Mouse (Mus musculus) liver, embryonic 11.5 days (tissue): ENCODE results near the gene S100pbp. TPM values are rescaled to one million over a fixed set of nuclear protein-coding genes. Genes with fewer than 3 reads are reported as not detected.

ENCODE experiments used
- ATAC-seq: fragments of 200-750 bp; cut with Nextera tagmentation; replicated peaks from 2 replicates; pipeline ENCODE4 v1.8.0; 2017; ENCODE audit warnings: moderate number of reproducible peaks, mild to moderate bottlenecking, moderate TSS enrichment, moderate library complexity; ENCODE audit not compliant: low FRiP score
- DNase-seq: peaks from one replicate; pipeline ENCODE4 v3.0.0-alpha.2; 2017; ENCODE audit warnings: low spot score
- H3K27ac ChIP-seq: fragments of 300-500 bp; sonication (generic); 2 replicates; pipeline ENCODE4 v1.5.1; 2014; ENCODE audit warnings: mild to moderate bottlenecking, low read depth, low read length, control low read depth
- H3K27me3 ChIP-seq: fragments of 300-500 bp; sonication (generic); replicated peaks from 2 replicates; pipeline ENCODE4 v1.6.1; 2014; ENCODE audit warnings: low read length, mixed read lengths; ENCODE audit not compliant: control insufficient read depth, insufficient read depth
- H3K36me3 ChIP-seq: fragments of 300-500 bp; sonication (generic); 2 replicates; pipeline ENCODE4 v1.6.1; 2014; ENCODE audit warnings: mild to moderate bottlenecking, low read length, moderate library complexity, mixed read lengths; ENCODE audit not compliant: control insufficient read depth, insufficient read depth
- H3K4me1 ChIP-seq: fragments of 300-500 bp; sonication (generic); replicated peaks from 2 replicates; pipeline ENCODE4 v1.6.1; 2014; ENCODE audit warnings: low read length, mixed read lengths; ENCODE audit not compliant: control insufficient read depth, insufficient read depth
- H3K4me2 ChIP-seq: fragments of 300-500 bp; sonication (generic); 2 replicates; pipeline ENCODE4 v1.6.1; 2014; ENCODE audit warnings: mild to moderate bottlenecking, control low read depth, moderate library complexity
- H3K4me3 ChIP-seq: fragments of 300-500 bp; sonication (generic); 2 replicates; pipeline ENCODE4 v1.5.1; 2014; ENCODE audit warnings: low read depth, low read length, control low read depth
- H3K9ac ChIP-seq: fragments of 300-500 bp; sonication (generic); 2 replicates; pipeline ENCODE4 v1.6.1; 2014; ENCODE audit warnings: low read depth, low read length, control low read depth
- H3K9me3 ChIP-seq: fragments of 300-500 bp; sonication (generic); 2 replicates; pipeline ENCODE4 v1.6.1; 2016; ENCODE audit warnings: low read length, inconsistent platforms, mixed read lengths; ENCODE audit not compliant: control insufficient read depth
- WGBS: fragments of 180-500 bp; shearing (Covaris S2); extraction: QIAGEN DNeasy Blood & Tissue Kit; methylation state at CpG from one replicate; pipeline ENCODE4 v1.1.7; 2014; 5-methylcytosine and 5-hydroxymethylcytosine counted together
- polyA plus RNA-seq: library from polyadenylated mRNA; unstranded; fragments of >200 nt; fragmentation: Nextera tagmentation; extraction: Ambion mirVana; gene quantifications from 2 replicates; pipeline ENCODE4 v1.2.1, GENCODE M21; 2014

The S100pbp gene
- 17.2 and 18.9 TPM in 2 replicates for polyA plus RNA-seq

DNA sequence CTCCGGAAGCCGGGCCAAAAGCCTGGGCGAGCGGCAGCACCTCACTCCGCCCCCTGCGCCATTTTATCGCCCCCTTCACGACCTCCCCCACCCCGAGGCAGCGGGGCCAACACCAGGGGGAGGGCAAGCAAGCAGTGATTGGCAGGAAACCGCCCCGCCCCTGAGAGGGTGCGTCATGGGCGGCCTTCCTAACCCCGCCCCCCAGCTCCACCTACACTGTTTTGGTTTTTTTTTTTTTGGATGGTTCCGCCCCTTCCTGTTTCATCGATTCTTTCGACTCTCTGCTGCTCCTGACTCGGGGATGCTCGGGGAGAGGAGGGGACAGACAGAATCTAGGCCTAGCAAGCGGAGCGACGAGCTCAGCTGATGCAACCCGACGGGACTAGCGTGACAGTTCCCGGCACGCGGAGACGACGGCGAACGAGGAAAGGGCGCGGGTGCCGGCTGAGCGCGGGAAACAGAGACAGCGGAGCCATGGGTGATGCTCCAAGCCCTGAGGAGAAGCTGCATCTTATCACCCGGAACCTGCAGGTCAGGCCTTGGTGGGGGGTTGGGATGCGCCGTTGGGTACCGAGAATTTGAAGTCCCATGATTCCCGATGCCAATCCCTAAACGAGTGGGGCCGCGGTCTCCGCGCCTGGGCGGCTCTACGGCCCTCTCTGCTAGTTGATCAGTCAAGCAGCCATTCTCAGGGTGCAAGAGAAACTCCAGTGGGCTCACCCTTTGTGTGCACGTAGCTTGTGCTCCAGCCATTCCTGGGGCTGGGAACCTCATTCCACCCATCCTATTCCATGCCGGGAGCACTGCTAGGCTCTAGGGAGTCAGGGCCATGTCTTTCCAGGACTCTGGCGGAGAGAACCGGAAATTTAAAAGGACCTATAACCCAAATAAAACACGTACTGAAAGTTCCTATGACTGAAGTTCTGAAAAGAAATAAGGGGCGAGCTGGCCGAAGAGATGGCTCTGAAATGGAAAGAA lies at the start of gene S100pbp, which contains the start of gene Yars:
Gene S100pbp (minus strand): TSS at position 186 of the 978 bp plus-strand sequence.
Gene Yars (plus strand): TSS at position 219 of the 978 bp plus-strand sequence.
- Histone ChIP-seq H3K27me3 (no peaks in the 10 kb centered on the region), H3K4me3 (peak within 1 kb of the TSS; percentile 96), H3K27ac (peak within 1 kb of the TSS; percentile 88), H3K36me3 (no peaks in the 10 kb centered on the region; the same call in 1 of the 2 replicates), H3K9me3 (no peaks in the 10 kb centered on the region), H3K9ac (peak within 1 kb of the TSS; percentile 94), H3K4me1 (peaks cover 23% of the 10 kb centered on the region), H3K4me2 (peak within 1 kb of the TSS; percentile 82)
- whole genome bisulfite sequencing, result under 1% methylated on average over 57 of the region's 58 CpGs
- peak; percentile 90 for ATAC-seq
- DNase-seq, result peak; percentile 99

DNA sequence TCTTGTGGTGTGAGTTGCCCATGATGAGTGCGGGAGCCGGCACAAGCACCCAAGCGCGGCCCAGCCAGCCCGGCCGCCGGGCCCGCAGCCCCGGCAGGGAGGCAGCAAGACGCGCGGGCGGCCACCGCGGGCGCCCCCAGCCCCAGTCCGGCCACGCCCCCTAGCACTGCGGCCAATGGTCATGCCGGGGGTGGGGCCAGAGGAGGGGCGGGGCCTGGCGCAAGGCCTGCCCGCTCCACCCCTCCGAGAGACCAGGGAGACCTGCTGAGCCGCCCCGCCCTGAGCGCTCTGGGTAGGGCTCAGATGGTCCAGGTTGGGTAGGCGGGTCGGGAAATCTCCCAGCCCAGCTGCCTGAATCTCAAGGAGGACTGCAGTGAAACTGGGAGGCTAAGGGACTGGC lies 49.5 kb upstream of the S100pbp start:
- Histone ChIP-seq H3K4me3 (peak overlapping the region; percentile 73), H3K27me3 (peaks cover 40% of the 10 kb centered on the region), H3K27ac (no peak overlapping the region), H3K4me1 (peaks cover 44% of the 10 kb centered on the region), H3K4me2 (peak overlapping the region; percentile 99), H3K36me3 (no peaks in the 10 kb centered on the region), H3K9ac (peak overlapping the region; percentile 64), H3K9me3 (no peaks in the 10 kb centered on the region)
- under 1% methylated on average over 28 of the region's 29 CpGs for WGBS
- peak; percentile 81 for ATAC-seq
- peak; percentile 82 for DNase-seq

DNA sequence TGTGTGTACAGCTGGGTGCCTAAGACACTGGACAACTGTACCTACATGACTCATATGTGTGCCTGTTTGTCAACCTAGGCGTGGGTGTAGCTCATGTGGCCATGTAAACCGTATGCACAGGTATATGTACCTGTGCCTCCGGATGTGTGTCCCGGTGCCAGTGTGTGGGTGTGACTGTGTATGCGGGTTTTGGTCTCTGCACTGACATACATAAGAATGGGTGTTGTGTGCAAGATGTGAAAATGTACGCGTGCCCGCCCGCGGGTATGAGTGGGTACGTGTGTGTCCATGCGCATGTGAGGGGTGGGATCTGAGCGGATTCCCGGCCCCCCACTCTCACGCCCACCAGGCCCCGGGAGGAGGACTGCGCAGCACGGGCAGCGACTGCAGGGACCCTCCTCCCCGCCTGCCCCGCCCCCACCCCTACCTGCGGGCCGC lies 49.1 kb upstream of the S100pbp start:
- Histone ChIP-seq H3K9ac (peak overlapping the region; percentile 64), H3K4me1 (peaks cover 44% of the 10 kb centered on the region), H3K36me3 (no peaks in the 10 kb centered on the region), H3K27ac (no peak overlapping the region), H3K27me3 (peaks cover 40% of the 10 kb centered on the region), H3K4me2 (peak overlapping the region; percentile 99), H3K4me3 (peak overlapping the region; percentile 73), H3K9me3 (no peaks in the 10 kb centered on the region)
- DNase-seq (no peak), ATAC-seq (no peak)
- under 1% methylated on average over 23 of the region's 23 CpGs for WGBS

DNA sequence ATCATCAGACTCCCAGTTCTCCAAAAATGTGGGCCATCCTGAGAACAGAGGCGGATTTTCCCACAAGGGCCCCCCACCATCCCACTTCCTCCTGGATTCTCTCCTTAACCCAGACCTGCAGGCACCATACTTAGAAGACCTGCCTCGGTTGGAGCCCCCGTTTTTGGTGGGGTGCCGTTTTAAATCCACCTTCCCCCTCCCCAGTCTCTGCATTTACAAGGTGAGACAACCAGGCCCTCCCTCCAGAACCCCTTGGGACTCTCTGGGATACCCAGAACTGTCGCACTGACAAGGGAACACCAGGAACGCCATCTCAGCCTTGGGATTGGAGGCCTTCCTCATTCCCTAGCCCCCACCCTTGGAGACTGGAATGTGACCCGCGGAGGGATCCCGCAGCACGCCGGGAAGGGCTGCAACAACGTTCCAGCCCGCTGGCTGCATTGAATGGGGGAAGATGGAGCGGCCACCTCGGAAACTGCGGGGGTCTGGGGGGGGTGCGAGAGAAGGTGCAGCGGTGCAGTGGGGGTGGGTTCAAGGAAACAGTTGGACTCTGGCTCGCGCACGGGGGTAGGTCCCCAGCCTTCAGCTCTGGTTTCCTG lies 48.4 kb upstream of the S100pbp start:
- DNase-seq (no peak), ATAC-seq (no peak)
- Histone ChIP-seq H3K36me3 (no peaks in the 10 kb centered on the region), H3K4me3 (peak overlapping the region; percentile 73), H3K9ac (0 out of 2 replicates have a peak overlapping the region, but pooled peaks have one; percentile 9), H3K9me3 (no peaks in the 10 kb centered on the region), H3K4me1 (peaks cover 44% of the 10 kb centered on the region), H3K27ac (no peak overlapping the region), H3K27me3 (peaks cover 40% of the 10 kb centered on the region), H3K4me2 (peak overlapping the region; percentile 99)
- WGBS, result 13% methylated on average over 21 of the region's 21 CpGs

DNA sequence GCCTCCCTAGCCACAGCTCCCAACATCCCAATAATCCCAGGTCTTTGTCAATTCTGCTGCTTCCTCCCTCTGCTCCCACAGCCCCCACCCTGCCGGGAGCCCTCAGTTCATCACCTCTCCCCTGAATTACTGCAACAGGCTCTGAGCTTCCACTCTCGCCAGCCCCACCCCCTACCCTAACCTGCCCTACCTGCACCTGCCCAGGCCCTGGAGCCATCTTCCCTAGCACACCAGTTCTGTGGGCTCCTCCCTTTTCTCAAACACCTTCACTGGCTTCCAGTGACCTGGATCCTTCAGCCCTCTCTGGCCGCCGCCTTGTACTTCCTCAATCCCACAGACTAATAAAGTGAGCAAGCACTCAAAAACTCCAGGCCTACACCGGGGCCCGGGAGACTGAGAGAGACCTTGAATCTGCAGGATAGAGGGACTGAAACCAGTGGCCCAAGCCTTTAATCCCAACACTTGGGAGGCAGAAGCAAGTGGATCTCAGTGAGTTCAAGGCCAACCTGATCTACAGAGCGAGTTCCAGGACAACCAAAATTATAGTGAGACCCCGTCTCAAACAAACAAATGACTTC lies 46.8 kb upstream of the S100pbp start:
- no peak for DNase-seq
- Histone ChIP-seq H3K27me3 (peaks cover 43% of the 10 kb centered on the region), H3K4me2 (no peak overlapping the region), H3K27ac (no peak overlapping the region), H3K4me1 (peaks cover 49% of the 10 kb centered on the region), H3K4me3 (no peak overlapping the region), H3K36me3 (no peaks in the 10 kb centered on the region), H3K9me3 (no peaks in the 10 kb centered on the region), H3K9ac (no peak overlapping the region)
- WGBS, result 72% methylated on average over 8 of the region's 8 CpGs
- ATAC-seq, result no peak

DNA sequence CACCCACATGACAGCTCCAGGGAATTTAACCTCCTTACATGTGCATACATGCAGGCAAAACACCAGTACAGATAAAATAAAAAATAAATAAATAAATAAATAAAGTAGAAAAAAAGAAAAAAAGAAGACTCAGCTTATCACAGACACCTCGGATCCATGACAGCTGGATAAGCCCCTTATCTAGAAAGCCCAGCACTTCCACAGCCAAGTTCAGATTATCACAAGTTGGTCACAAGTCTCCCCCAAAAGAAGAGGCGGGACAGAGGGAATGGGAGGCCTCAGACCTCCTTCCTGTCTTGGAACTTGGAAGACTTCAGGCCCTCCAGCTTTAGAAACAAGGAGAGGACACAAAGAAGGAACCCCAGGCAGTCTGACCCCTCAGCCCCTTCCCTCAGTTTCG lies 45.6 kb upstream of the S100pbp start:
- no peaks in the 10 kb centered on the region for H3K9me3 ChIP-seq
- peak overlapping the region; percentile 48 for H3K4me2 ChIP-seq
- WGBS, result 37% methylated on average over 3 of the region's 3 CpGs
- H3K36me3 ChIP-seq, result no peaks in the 10 kb centered on the region
- no peak for DNase-seq
- peak overlapping the region; percentile 26; the same call in 1 of the 2 replicates for H3K9ac ChIP-seq
- peak; percentile 64 for ATAC-seq
- peak overlapping the region; percentile 56 for H3K27ac ChIP-seq
- H3K4me1 ChIP-seq, result peaks cover 55% of the 10 kb centered on the region
- H3K27me3 ChIP-seq, result peaks cover 39% of the 10 kb centered on the region
- no peak overlapping the region for H3K4me3 ChIP-seq

DNA sequence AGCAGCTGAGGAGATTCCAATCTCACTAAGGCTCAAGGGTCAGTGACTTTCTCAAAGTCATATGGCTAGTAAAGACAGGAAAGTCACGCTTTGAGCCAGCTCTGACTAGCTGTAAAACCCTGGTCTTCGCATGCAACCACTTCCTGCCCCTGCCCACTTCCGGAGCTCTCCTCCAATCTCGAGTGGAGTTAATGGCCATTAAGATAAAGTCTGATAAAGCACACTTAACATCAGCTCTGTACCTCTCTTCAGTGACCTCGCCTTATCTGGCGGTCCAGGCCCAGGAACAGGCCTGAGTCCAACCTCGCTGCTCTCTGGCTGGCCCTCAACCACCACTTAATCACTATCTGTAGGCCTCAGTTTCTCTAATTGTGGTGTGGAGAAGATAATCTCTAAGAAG lies 45.0 kb upstream of the S100pbp start:
- DNase-seq, result no peak
- peaks cover 42% of the 10 kb centered on the region for H3K27me3 ChIP-seq
- peaks cover 54% of the 10 kb centered on the region for H3K4me1 ChIP-seq
- H3K27ac ChIP-seq, result peak overlapping the region; percentile 56
- H3K9me3 ChIP-seq, result no peaks in the 10 kb centered on the region
- H3K36me3 ChIP-seq, result no peaks in the 10 kb centered on the region
- H3K9ac ChIP-seq, result no peak overlapping the region
- peak overlapping the region; percentile 48 for H3K4me2 ChIP-seq
- peak; percentile 68 for ATAC-seq
- no peak overlapping the region for H3K4me3 ChIP-seq
- WGBS, result 11% methylated on average over 7 of the region's 7 CpGs

DNA sequence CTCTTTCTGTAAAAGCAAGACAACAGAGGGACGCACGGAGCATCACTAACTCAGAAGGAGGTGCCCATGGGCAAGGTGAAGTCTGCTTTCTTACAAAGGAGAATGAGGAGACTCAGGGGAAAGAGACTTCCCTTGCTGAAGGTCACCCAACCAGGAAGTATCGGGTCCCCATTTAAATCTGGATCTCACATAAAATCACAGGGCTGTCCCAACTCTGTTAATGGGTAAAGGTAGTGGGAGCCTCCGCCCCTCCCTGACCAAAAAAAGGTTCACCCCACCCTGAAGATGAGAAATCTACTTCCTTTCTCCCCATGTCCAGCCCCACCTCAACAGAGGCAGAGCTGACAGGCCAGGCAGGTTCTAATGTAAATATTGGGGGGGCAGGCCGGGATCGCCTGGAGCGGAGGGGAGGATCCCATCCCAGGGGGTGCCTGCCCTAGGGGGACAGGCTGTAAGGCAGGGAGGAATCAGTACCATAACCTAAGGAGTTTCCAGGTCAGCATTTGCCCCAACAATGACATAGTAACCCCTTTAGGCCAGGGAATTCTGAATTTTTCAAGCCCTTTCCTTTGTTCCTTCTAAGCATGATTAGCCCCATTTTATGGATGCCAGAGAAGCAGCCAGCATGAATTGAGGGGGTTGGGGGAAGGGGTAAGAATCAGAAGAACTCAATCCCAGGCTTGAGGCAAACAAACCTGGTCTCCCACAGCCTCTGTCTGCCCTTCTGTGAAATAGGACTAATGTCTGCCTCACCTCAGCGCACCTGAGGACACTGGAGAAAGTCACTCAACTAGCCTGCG lies 43.2 kb upstream of the S100pbp start:
- WGBS, result 78% methylated on average over 9 of the region's 9 CpGs
- Histone ChIP-seq H3K36me3 (no peaks in the 10 kb centered on the region), H3K27me3 (peaks cover 40% of the 10 kb centered on the region), H3K9ac (no peak overlapping the region), H3K4me2 (no peak overlapping the region), H3K4me1 (peaks cover 40% of the 10 kb centered on the region), H3K27ac (no peak overlapping the region), H3K4me3 (no peak overlapping the region), H3K9me3 (no peaks in the 10 kb centered on the region)
- no peak for ATAC-seq
- DNase-seq, result no peak
